Mouse (Mus musculus) forebrain, postnatal 0 days (tissue): ENCODE measurements around the gene Cmas. TPM values are rescaled to one million over a fixed set of nuclear protein-coding genes. Genes with fewer than 3 reads are reported as not detected.
A peak's percentile ranks its signal among the peaks of the same experiment; 100 is the strongest.

Experiments
- ATAC-seq: fragments of 200-750 bp; cut with Nextera tagmentation; 2 replicates; pipeline ENCODE4 v1.8.0; 2017; ENCODE audit warnings: mild to moderate bottlenecking, moderate library complexity
- DNase-seq: peaks from one replicate; pipeline ENCODE4 v3.0.0-alpha.2; 2015
- H3K27ac ChIP-seq: fragments of 300-500 bp; sonication (generic); 2 replicates; pipeline ENCODE4 v1.5.1; 2014; ENCODE audit warnings: low read depth, mild to moderate bottlenecking, antibody characterized with exemption, low read length, moderate library complexity, mixed read lengths
- H3K27me3 ChIP-seq: fragments of 300-500 bp; sonication (generic); 2 replicates; pipeline ENCODE4 v1.6.1; 2014; ENCODE audit warnings: mild to moderate bottlenecking, low read length, mixed read lengths; ENCODE audit not compliant: insufficient read depth
- H3K36me3 ChIP-seq: fragments of 300-500 bp; sonication (generic); 2 replicates; pipeline ENCODE4 v1.6.1; 2014; ENCODE audit warnings: mild to moderate bottlenecking, moderate library complexity; ENCODE audit not compliant: insufficient read depth
- H3K4me1 ChIP-seq: fragments of 300-500 bp; sonication (generic); 2 replicates; pipeline ENCODE4 v1.6.1; 2014; ENCODE audit warnings: antibody characterized with exemption; ENCODE audit not compliant: insufficient read depth
- H3K4me2 ChIP-seq: fragments of 300-500 bp; sonication (generic); 2 replicates; pipeline ENCODE4 v1.6.1; 2014; ENCODE audit warnings: low read depth, mild to moderate bottlenecking, moderate library complexity
- H3K4me3 ChIP-seq: fragments of 300-500 bp; sonication (generic); 2 replicates; pipeline ENCODE4 v1.5.1; 2014; ENCODE audit warnings: low read depth, low read length, mixed read lengths
- H3K9ac ChIP-seq: fragments of 300-500 bp; sonication (generic); 2 replicates; pipeline ENCODE4 v1.6.1; 2014; ENCODE audit warnings: mild to moderate bottlenecking
- H3K9me3 ChIP-seq: fragments of 300-500 bp; sonication (generic); 2 replicates; pipeline ENCODE4 v1.6.1; 2016; ENCODE audit warnings: low read length
- CTCF ChIP-seq: sonication (generic); IDR thresholded peaks from 2 replicates; pipeline ENCODE4 v1.5.1; 2016; ENCODE audit warnings: antibody characterized with exemption, control low read depth, low read depth
- WGBS: fragments of 180-500 bp; shearing (Covaris S2); extraction: QIAGEN DNeasy Blood & Tissue Kit; methylation state at CpG from one replicate; pipeline ENCODE4 v1.1.7; 2014; 5-methylcytosine and 5-hydroxymethylcytosine counted together
- polyA plus RNA-seq: library from polyadenylated mRNA; unstranded; fragments of >200 nt; fragmentation: Nextera tagmentation; extraction: Ambion mirVana; gene quantifications from 2 replicates; pipeline ENCODE4 v1.2.1, GENCODE M21; 2015
- total RNA-seq: library from RNA; depleted of rRNA; stranded (reverse); fragments of >200 nt; gene quantifications from 2 replicates; pipeline ENCODE4 v1.2.3, GENCODE M21; 2014

The Cmas gene
- total and polyA plus RNA-seq, 2 experiments from 2014 or later = 132 to 178 TPM

- 85% methylated on average over 7 of the region's 7 CpGs for WGBS
- H3K4me3 ChIP-seq = no peak overlapping the region
- no peaks in the 10 kb centered on the region for H3K27me3 ChIP-seq
- no peak for DNase-seq
- H3K9ac ChIP-seq = no peak overlapping the region
- H3K27ac ChIP-seq = no peak overlapping the region
- H3K9me3 ChIP-seq = no peaks in the 10 kb centered on the region
- no peak for ATAC-seq
- 0 out of 2 replicates have a peak, but pooled peaks cover 3% of the 10 kb centered on the region for H3K4me1 ChIP-seq
- no peak for TF ChIP-seq CTCF
- H3K36me3 ChIP-seq = no peaks in the 10 kb centered on the region
- no peak overlapping the region for H3K4me2 ChIP-seq
Measured at GRCm38 (mm10) chr6:142799704-142800374, 43.4 kb downstream of the Cmas start.

GRCm38 (mm10) chr6:142801687-142802086 is 45.2 kb downstream of the Cmas start:
- Histone ChIP-seq H3K9me3 (no peaks in the 10 kb centered on the region), H3K4me1 (0 out of 2 replicates have a peak, but pooled peaks cover 3% of the 10 kb centered on the region), H3K27ac (no peak overlapping the region), H3K9ac (no peak overlapping the region), H3K27me3 (no peaks in the 10 kb centered on the region), H3K4me2 (no peak overlapping the region), H3K36me3 (no peaks in the 10 kb centered on the region), H3K4me3 (no peak overlapping the region)
- DNase-seq (no peak), ATAC-seq (peak; percentile 56; the same call in 1 of the 2 replicates)
- no peak for TF ChIP-seq CTCF
- 35% methylated on average over 5 of the region's 5 CpGs for WGBS

- TF ChIP-seq CTCF = no peak
- WGBS = 61% methylated on average over 11 of the region's 11 CpGs
- Histone ChIP-seq H3K4me2 (no peak overlapping the region), H3K9ac (no peak overlapping the region), H3K36me3 (no peaks in the 10 kb centered on the region), H3K4me1 (0 out of 2 replicates have a peak, but pooled peaks cover 3% of the 10 kb centered on the region), H3K27ac (no peak overlapping the region), H3K9me3 (no peaks in the 10 kb centered on the region), H3K27me3 (no peaks in the 10 kb centered on the region), H3K4me3 (no peak overlapping the region)
- ATAC-seq = no peak
- DNase-seq = no peak
Measured at GRCm38 (mm10) chr6:142802617-142803525, 46.4 kb downstream of the Cmas start.

- no peak within 1 kb of the TSS for H3K27ac ChIP-seq
- TF ChIP-seq CTCF = no peak
- H3K4me3 ChIP-seq = no peak within 1 kb of the TSS
- ATAC-seq = no peak
- DNase-seq = no peak
- H3K4me1 ChIP-seq = 0 out of 2 replicates have a peak, but pooled peaks cover 3% of the 10 kb centered on the region
- H3K9me3 ChIP-seq = no peaks in the 10 kb centered on the region
- H3K36me3 ChIP-seq = no peaks in the 10 kb centered on the region
- no peak within 1 kb of the TSS for H3K4me2 ChIP-seq
- no peaks in the 10 kb centered on the region for H3K27me3 ChIP-seq
- no peak within 1 kb of the TSS for H3K9ac ChIP-seq
Measured at GRCm38 (mm10) chr6:142804402-142804801, 47.9 kb downstream of the Cmas start, which contains the start of gene Sult6b2. Sult6b2 (minus strand) TSS chr6:142804502.

- no peaks in the 10 kb centered on the region for H3K9me3 ChIP-seq
- H3K36me3 ChIP-seq = no peaks in the 10 kb centered on the region
- no peaks in the 10 kb centered on the region for H3K27me3 ChIP-seq
- H3K9ac ChIP-seq = no peak overlapping the region
- no peak for DNase-seq
- 0 out of 2 replicates have a peak, but pooled peaks cover 3% of the 10 kb centered on the region for H3K4me1 ChIP-seq
- no peak overlapping the region for H3K27ac ChIP-seq
- H3K4me2 ChIP-seq = no peak overlapping the region
- 93% methylated on average over 4 of the region's 4 CpGs for WGBS
- no peak overlapping the region for H3K4me3 ChIP-seq
- ATAC-seq = no peak
- TF ChIP-seq CTCF = no peak
Measured at GRCm38 (mm10) chr6:142806326-142806725, 49.8 kb downstream of the Cmas start.

GRCm38 (mm10) chr6:142809373-142810098 is 53.0 kb downstream of the Cmas start:
- Histone ChIP-seq H3K27me3 (no peaks in the 10 kb centered on the region), H3K27ac (no peak overlapping the region), H3K9ac (no peak overlapping the region), H3K4me2 (no peak overlapping the region), H3K4me1 (no peaks in the 10 kb centered on the region), H3K9me3 (no peaks in the 10 kb centered on the region), H3K36me3 (no peaks in the 10 kb centered on the region), H3K4me3 (no peak overlapping the region)
- DNase-seq = no peak
- WGBS = 44% methylated on average over 6 of the region's 6 CpGs
- no peak for TF ChIP-seq CTCF
- ATAC-seq = no peak
